Mouse (Mus musculus) brain, embryonic 18.5 days (tissue): ENCODE data around the gene Ephb6.
"Not testable (repeated sequence)": the region's sequence is repeated elsewhere in the genome, so short reads cannot be mapped to it uniquely, and the experiment has no call there.

Experiments
- DNase-seq: peaks from one replicate; pipeline ENCODE4 v3.0.0-alpha.2; 2012; ENCODE audit warnings: low read depth, low spot score

The Ephb6 gene

DNA sequence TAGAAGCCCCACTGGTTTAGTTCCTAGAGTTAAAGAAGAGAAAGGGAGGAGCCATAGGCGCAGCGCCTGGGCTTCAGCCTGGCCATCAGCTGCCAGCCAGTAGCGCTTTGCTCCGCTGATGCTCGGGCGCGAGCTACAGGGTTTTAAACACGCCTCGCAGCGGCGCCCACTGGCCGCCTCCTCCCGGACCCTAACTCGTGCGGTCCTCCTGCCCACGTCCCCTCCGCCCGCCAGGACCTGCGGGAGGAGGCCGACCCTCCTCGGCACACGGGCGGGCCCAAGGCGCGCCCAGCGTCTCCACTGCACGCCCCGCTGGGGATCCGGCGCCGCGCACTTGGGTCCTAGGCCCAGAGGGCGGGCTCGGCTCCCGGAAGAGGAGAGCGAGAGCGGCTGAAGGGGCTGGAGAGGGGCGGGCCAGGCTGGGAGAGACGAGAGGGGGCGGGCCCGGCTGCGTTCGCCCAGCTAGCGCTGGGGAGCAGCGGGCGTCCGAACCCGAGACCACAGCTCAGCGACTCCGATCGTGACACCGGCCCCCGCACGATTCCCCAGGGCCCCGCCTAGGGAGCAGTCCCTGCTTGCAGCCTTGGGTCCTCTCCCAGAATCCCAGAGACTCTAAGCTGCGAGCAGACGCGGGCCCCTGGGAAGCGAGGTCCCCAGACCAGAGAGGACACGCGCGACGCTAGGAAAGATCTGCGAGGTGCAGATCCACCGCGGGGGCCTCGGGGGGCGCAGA lies at the start of gene Ephb6:
TSS of gene Ephb6 (plus strand) at position 422 of the 733 bp plus-strand sequence.
- peak; percentile 62 for DNase-seq

DNA sequence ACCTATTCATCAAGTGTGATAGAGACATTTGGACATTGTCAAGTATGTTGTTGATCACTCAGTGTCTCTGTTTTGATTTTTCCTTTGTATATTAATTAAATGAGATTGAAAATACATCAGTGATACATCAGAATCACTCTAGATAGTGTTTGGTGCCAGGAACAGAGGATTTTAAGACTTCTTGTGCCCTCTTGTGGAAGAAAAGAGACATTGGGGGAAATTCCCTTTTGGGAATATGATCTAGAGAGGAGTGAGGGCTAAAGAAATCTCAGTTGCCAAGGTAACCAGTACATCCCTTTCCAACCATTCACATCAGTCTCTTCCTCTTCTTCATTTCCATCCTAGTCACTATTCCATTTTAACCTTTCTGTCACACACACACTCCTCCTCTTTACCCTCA lies 48.9 kb upstream of the Ephb6 start:
- DNase-seq: no peak

DNA sequence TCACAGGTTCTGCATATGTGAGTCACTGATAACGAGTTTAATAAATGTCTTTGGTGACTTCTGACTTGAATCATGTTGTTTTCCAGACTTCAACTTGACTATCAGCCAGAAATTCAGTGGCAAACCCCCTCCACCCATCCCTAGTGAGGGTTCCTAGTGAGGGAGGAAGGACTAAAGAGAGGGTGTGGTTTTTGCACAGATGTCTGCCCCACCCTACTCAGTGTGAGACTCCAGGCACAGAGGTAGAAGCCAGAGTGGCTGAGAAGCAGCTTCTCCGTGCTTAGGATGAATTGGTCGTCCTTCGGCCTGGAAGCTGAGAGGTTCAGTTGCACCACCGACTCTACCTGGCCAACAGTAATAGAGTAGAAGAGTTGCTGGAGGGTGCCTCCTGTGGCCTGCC lies 47.8 kb upstream of the Ephb6 start:
- DNase-seq: no peak

DNA sequence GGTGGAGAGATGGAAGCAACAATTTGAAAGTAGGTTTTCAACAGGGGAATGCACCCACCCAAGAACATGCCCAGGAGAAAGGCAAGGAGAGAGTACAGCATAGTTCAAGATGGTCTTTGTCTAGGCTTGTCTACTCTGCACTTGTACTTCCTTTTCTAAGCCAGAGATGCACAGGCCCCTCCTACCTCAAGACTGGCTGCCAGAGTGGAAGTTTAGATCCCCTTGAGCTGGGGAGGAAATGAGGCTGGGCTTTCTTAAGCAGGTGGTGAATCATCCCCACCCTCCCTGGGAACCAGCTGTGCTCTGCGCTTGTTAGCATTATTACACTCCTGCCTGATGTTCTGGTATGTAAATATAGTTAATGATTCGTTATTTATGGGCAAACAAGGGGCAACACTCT lies 47.0 kb upstream of the Ephb6 start:
- no peak for DNase-seq

DNA sequence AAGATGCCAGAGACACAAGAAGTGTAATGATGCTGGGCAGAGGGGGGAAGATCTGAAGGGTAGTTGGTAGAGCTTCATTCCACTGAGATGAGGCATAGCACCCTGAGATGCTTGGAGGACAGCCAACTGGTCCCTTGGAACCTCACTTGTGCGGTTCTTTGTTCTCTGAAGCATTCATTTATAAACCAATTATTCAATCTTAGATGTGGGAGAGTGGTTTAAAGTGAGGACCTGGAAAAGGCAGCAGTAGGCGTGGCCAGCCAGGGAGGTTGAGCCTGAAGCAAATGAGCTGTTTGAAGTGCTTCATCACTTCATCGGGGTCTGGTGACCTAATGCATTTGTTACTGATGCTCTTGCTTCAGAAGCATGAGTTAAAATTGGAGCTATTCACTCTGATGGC lies 46.0 kb upstream of the Ephb6 start:
- no peak for DNase-seq

DNA sequence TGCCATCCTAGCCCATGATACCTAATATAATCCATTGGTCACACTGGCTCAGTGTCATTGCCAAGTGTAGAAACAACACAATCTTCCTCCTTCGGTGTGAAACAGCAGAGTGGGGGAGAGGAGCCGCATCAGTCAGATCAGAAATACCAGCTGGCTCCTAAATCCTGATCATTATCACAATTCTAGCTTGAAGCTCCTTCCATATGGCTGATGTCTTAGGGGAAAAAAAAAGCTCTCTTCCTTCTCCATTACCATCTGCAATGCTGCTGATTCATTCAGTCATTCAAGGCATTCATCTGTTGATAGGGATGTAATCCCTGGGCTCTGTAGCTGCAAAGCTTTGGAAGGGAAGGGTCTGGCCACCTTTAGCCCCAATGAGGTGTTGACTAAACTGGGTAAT lies 45.0 kb upstream of the Ephb6 start:
- no peak for DNase-seq

DNA sequence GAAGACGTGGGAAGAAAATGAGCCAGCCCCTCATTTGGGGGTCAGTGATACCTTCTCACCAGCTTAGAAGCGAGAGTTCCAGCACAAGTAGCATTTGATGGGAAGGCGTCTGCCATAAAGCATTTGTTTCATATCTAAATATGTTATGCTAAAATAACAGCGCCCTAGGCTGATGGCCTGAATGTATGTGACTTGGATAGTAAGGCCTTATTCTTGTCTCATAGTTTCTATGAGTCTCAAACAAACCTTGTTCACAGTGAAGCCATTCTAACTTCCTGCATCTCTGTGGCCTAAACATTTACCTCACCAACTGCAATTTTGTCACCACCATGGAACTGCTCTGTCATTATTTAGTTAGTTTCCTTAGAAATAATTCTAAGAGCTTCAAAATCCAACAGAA lies 42.7 kb upstream of the Ephb6 start:
- no peak for DNase-seq

DNA sequence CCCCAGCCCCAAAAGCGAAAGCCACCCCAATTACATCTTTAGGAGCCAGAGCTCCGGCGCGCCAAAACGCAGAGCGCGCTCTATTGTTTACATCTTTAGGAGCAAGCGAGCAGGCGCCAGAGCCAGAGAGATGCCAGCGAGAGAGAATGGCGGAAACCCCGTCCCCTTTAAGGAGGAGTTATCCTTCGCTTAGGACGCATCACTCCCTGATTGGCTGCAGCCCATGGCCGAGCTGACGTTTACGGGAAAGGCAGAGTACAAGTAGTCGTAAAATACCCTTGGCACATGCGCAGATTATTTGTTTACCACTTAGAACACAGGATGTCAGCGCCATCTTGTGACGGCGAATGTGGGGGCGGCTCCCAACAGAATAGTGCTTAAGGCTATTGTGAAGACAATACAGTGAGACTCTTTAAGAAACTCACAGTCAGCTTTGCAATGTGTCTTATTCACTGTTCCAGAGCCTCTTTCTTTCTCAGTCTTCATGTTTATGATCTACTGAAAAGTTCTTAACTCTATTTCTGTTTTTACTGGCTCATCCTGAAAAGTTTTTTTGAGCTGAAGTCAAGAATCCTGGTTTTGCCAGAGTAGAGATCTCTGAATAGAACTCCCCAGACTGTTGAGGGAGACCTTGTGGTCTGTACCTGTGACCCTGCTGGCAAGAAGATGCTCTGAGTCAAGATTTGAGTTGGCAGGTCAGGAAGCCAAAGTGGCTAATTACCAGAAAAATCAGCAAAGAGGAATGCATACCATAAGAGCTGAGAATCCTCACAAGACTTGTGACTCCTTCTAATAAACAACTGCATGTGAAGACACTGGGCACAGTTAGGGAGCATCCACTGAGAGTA lies 42.0 kb upstream of the Ephb6 start:
- DNase-seq: not testable (repeated sequence)

DNA sequence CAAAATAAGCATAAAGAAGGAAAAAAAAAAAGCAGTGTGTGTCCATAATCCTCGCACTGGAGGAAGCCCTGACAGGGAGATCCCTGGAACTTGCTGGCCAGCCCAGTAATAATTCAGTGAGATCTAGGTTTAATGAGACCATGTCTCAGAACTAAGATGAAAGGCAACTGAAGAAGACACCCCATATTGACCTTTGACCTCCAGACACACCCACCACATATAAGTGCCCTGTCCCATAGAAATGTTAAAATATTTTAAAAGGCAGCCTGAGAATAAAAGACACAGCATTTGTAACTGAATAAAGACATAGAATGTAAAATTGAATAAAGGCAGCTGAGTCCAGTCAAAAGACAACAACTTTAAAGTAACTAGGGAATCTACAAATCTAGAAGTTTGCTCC lies 40.0 kb upstream of the Ephb6 start:
- DNase-seq: no peak

DNA sequence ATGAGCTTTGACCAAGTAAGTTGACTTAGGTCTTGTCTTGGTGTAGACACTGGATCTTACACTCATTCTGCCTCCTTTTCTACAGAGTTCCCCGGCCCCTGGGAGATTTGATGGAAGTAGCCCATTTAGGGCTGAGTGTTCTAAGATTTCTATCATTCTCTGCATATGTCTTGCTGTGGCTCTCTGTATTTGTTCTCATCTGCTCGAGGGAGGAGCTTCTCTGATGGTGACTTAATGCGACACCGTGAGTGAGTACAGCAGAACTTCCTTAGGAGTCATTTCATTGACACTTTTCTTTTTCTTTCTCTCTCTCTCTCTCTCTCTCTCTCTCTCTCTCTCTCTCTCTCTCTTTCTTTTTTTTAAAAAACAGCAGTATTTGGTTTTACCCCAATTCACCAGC lies 38.3 kb upstream of the Ephb6 start:
- DNase-seq: no peak

DNA sequence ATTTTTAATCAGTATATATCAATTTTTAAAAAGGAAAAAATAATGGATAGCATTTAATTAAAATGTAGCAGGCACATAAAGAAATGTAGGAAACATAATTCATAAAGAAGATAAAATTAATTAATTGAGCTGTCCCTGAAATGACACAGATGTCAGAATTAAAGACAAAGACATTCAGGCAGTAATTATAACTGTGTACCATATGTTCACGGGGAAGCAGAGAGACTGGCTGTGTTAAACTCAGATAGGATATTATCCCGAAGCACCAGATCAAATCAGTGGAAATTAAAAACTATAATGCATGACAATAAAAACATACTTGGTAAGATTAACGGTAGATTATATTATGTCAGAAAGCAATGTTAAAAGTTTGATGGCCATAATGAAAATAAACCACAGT lies 36.2 kb upstream of the Ephb6 start:
- DNase-seq: no peak

DNA sequence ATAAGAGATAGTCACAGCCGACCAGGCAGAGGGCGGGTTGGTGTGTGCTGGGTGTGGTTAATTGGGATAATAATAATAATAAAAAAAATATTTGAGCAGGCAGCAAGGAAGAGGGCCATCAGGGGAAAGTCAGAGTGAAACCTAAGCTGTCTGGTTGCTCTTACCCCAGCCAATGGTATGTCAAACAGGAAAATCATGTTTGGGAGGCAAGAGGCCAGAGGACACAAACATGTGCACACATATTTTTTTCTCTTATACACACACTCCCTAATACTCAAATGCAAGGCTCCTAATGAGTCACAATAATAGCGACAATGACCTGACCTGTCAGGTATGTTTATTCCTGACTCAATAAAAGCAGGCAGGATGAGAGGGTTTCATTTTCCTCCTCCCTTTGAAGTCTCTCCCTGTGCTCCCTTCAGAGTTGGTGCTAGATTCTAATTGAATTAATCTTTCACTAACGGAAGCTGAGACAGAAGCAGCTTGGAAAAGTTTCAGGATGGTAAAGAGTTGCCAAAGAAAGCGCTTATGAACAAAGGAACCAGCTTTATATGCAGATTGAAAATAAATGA lies 28.7 kb upstream of the Ephb6 start:
- no peak for DNase-seq

DNA sequence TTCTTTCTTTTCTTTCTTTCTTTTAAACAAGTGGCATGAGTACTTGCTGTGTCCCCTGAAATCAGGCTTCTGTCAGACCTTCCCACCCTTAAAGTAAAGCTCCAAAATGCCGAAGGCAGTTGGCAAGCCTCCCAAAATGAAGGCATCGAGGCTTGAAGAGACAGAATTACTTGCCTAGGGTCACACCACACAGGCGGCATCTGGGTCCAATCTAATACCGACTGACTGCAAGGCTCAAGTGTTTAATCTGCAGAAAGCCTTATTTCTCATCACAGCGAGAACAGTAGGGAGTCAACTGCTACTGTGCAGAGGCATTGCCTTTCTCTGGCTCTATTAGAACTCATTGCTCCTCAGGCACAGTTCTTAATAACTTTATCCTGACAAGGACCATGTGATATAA lies 28.0 kb upstream of the Ephb6 start:
- DNase-seq: no peak

DNA sequence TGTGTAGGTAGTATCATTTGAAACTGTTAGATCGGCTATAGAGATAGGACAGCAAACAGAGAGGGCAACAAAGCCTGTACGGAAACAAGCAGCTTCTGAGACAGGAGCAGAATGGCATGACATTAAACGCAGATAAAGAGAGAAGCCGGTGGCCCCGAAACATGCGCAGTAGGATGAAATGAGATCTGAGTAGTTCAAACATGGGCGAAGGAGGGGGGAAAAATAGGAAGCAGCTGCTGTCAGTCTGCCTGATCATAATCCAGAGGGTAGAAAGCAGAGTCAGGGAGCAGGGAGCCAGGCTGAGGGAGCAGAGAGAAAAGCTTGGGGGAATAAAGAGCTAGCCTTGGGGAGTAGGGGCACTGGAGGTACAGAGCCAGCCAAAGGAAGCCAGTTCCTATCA lies 24.0 kb upstream of the Ephb6 start:
- no peak for DNase-seq

DNA sequence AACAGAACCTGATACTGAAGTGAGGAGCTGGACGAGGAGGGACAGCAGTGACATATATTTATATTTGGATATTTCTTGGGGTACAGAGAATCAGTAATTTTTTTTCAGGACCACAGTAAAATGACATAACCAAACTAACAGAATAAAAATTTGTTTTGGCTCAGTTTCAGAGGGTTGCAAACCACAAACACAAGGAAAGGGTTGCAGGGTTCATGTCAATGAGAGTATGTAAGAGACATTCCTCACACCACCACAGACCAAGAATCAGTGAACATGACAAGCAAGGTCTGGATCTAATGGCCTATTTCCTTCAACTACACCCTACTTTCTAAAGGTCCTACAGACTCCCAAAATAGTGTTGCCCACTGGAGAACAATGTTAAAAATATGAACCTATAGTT lies 23.1 kb upstream of the Ephb6 start:
- DNase-seq: no peak

DNA sequence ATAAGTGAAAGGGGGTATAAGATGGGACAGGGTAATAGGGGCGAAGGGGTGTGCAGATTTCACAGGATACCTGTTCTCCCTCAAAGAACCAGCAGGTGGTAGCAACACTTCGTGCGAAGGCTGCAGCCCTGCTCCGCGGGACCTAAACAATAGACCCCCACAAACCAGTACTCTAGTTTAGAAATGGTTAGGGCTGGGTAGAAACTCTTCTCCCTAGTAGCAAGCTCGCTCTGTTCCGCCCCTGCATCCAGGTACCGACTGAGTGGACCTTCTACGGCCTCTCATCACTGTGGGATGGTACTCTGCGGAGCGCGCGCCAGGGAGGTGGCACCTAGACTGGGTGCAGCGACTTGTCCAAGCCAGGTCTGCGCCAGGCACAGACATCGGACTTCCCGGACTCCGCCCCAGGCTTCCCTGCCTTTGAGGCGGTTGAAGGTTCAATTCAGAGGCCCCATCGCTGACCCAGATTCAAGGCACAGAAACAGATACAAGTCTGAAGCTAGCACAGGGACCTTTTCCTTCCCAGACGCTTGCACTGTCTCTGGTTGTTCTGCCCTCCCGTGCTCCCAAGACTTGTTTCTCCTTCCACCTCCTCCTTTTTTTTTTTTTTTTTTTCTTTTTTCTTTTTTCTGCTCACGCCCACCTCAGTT lies 756 bp upstream of the Ephb6 start:
- DNase-seq: peak; percentile 51

DNA sequence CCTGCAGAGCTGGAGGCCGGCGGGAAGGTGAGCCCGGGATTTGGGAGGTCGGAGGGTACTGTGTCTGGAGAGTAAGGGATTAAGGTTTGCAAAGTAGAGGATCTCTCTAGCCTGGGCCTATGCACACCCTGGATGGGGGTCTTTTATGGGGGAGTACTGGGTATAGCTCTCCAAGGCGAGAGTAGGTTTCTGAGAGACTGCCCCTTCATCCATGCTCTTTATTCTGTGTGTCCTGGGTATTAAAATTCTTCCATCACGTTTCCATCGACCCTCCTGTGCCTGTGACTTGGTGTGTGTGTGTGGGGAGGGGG lies 467 bp downstream of the Ephb6 start:
- DNase-seq: no peak

DNA sequence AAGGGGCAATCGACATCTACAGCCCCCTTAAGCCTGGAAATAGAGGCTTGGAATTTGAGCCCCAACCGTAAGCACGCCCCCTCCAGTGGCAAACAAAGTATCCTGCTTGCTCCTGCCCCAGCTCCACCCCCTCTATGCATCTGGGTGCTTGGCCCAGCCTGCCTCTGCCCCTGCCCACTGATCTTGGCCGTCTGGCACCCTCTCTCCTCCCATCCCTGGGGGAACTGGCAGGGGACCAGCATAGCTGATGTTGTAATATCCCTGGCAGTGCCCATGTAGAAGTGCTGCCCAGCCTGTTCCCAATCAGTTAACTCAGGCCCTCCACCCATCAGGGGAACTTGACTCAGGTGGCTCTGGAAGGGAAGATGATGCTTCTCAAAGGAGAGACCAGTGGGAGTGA lies 932 bp downstream of the Ephb6 start:
- DNase-seq: no peak

DNA sequence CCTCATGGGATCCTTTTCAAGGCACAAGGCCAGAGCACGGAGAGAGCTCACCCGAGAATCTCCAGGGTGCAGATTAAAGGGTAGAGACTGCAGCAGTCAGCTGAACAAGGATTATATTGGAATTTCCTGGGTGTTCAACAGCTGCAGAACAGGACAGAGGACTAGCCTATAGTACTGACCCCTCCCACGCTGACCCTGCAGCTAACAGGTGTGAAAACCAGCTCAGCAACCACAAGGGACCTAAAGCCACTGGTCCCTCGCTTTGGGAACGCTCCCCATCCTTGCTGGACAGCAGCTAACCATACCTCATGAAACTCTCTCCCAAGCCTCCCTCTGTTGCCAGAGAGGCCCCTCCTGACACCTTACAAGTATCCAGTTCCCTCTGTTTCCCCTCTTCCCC lies 2.4 kb downstream of the Ephb6 start:
- no peak for DNase-seq

DNA sequence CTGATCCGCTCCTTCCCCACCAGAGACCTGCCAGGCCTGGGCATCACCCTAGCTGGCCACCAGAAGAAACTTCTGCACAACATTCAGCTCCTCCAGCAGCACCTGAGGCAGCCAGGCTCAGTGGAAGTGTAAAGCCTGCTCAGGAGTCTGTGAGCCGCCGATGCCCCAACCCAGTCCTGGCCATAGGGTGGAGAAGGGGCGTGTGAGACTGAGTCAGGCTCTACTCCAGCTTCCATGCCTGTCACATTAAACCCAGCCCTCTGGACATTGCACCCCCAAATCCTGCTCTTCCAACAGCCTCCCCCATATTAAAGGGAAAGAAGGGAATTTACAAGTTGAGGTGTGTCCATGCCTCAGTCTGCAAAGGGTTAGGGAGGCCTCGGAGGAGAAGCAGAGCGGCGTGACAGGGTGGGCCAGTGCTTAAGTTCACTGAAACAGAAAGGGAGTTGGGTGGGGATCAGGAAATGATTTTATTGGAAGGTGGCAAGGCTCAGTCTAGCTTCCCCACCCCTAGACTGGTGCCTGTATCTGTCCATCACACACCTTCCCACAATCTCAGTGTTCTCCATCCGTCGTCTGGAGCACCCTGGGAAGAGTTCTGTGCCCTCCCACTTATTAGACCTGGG lies 15.0 kb downstream of the Ephb6 start:
- DNase-seq: no peak

DNA sequence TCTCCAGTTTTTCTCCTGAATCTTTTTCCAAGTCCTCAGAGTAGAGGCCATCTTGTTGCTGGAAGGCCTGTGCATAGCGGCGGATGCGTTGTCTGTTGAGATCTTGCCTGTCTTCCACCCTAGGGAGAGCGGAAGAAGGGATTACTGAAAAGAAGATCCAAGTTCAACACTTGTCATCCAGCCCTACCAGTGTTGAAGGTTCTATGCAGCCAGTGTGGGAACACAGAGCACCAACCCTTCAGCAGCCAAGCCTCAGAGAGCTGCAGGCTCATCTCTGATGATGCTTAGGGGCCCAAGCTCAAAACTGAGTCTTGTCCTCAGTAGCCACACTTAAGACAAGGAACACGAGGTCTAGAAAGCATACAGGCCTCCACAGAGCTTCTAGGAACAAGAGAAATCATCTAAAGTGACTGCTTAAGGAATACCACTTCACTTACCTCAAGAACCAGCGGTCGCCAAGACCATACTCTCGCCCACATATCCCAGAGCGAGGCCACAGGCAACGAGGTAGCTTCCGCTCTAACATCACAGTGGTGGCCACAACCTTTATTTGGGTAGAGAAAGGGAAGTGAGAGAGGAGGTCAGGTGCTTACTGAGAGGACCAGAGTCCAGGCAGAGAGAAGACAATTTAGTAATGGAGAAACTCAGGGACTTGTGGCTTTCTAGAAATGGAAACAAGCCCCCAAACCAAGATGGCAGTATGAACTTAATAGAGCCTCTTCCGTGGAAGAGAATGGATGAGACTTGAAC lies 16.1 kb downstream of the Ephb6 start:
- no peak for DNase-seq
